Mouse (Mus musculus): ENCODE data around the gene B3galt4.

GRCm38 (mm10) chr17:33925406-33926116 lies 25.7 kb downstream of the B3galt4 start:
- TF ChIP-seq CTCF (conservative IDR thresholded peaks at IDR 0.05; ENCODE audit: insufficient read depth, insufficient read length, low read depth, low read length) (0 out of 2 replicates have a peak, but pooled peaks have one; percentile 10), POLR2A (IDR thresholded peaks at IDR 0.05; ENCODE audit: low read depth, low read length) (no peak)
